Mouse (Mus musculus): Measurements from ENCODE around the gene Fam19a4.

DNA sequence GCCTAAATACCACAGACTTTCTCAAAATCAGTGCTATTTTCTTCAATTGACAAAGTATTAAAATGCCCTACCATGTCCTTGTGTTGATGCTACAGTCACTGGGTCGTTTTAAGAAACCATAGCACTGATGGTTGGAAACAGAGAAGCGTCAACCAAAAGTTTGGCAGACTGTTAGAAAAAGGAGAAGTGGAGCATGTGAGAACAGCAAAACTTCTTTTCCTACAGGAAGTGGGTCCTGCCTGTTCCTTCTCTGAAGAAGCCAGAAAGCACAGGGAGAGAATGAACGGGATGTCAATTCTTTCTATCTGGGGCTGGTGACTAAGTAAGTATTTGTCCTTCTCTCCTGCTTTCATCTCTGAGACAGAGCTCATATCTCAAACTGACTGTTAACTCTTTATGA, 219.6 kb downstream of the Fam19a4 start:
- TF ChIP-seq ZNF384 (IDR thresholded peaks at IDR 0.05; ENCODE audit: low read depth, low read length) (no peak), HCFC1 (IDR thresholded peaks at IDR 0.05; ENCODE audit: borderline replicate concordance, insufficient read depth, low read length) (no peak), ZC3H11A (IDR thresholded peaks at IDR 0.05; ENCODE audit: borderline replicate concordance, low read depth, low read length) (no peak), CHD2 (IDR thresholded peaks at IDR 0.05; ENCODE audit: low read depth, low read length) (no peak)

Data from ES-E14 (cell line).